Mouse (Mus musculus) hematopoietic stem cell, adult 5-6 weeks (primary cell): ENCODE measurements at regions not wholly inside any gene's neighbourhood (a gene's known extent, or its start where the extent isn't known, plus 50 kb on each side); places are given as distances from the start of the nearest gene placed in this dataset.
"Not testable (repeated sequence)": the region's sequence is repeated elsewhere in the genome, so short reads cannot be mapped to it uniquely, and the experiment has no call there.

Source experiments
- ATAC-seq, 2 experiments: fragments of 125-278 bp in 1 of 2; replicated peaks in 1 of 2; 2 replicates each; pipeline ENCODE4 v1.8.0; 2016 to 2017; ENCODE audit warnings: inconsistent platforms in 2 of 2, mild to moderate bottlenecking in 2 of 2, moderate number of reproducible peaks in 2 of 2, low read depth in 1 of 2, moderate TSS enrichment in 1 of 2; ENCODE audit not compliant: low FRiP score in 2 of 2, poor library complexity in 2 of 2, severe bottlenecking in 2 of 2, insufficient read depth in 1 of 2, low TSS enrichment in 1 of 2

GRCm38 (mm10) chr3:152040751-152041150 lies 125.3 kb downstream of the Gipc2 start:
- no peak for ATAC-seq

DNA sequence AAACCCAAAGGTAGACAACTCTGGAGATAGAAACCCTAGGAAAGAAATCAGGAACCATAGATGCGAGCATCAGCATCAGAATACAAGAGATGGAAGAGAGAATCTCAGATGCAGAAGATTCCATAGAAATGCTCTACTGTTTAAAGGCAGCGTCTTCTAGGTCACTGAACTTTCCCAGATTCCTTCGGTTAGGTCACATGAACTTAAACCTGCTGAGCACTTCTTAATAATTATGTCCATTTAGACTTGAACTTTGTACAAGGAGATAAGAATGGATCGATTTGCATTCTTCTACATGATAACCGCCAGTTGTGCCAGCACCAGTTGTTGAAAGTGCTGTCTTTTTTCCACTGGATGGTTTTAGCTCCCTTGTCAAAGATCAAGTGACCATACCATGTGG lies 129.2 kb downstream of the Gipc2 start:
- not testable (repeated sequence) for ATAC-seq

GRCm38 (mm10) chr3:152035416-152035815 lies 130.6 kb downstream of the Gipc2 start:
- ATAC-seq = no peak

GRCm38 (mm10) chr3:152034686-152035085 lies 131.3 kb downstream of the Gipc2 start:
- no peak for ATAC-seq

- ATAC-seq = no peak
These were observed 131.8 kb downstream of the Gipc2 start for GRCm38 (mm10) chr3:152034221-152034620.

- ATAC-seq = no peak
These were observed 133.2 kb downstream of the Gipc2 start for GRCm38 (mm10) chr3:152032663-152033318.

DNA sequence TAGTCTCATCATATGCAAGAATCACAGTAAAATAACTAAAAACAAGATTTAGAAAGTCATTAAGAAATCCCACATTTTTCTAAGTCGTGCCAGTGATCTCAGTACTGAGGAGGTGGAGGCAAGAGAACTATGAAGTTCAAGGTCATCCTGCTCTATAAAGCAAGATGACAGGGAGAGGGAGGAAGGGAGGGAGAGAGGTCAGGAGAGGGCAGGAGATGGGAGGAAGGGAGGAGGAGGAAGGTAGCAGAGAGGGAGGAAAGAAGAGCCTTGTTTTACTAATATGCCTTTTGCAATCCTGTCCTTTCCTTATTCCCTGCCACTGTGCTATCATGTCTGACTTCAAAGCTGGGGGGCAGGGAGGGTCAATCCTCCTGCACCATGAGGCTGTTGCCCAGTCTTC lies 137.3 kb downstream of the Gipc2 start:
- ATAC-seq = no peak

GRCm38 (mm10) chr3:152026034-152026433 lies 140.0 kb downstream of the Gipc2 start:
- no peak for ATAC-seq

DNA sequence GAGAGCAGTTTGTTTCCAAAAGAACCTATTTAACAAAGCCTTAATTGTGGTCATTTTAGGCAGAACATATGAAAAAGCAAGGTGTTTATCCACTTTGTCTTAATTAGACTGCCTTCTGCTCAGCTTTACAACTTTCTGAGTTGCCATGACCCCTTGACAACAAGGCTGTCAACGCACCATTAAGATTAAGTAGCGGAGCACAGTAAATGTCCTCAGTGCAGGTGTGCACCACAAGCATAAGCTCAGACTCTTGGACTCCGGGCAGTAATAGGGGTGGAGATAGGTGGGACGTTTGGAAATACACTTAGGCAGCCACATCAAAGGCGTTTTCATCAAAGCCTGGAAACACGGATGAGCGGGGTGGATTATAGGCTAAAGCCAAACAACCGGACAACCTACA lies 140.9 kb downstream of the Gipc2 start:
- ATAC-seq = no peak

DNA sequence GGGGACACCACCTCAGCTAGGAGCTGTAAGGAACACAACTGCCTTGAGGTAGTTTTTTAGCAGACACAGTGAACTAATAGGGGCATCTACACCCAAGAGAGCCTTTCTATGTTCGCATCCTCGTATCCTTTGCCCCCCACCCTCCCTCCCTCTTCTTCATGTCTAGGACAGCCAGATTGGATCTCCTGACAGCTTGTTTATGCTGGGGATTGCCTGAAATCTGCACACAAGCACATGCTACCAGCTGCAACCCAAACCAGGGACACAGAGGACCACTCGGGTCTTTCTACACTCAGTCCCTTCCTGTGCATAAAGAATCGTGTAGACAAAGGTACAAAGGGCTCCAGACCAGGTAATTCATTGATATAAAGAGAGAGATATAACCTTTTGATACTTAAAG lies 159.3 kb downstream of the Gipc2 start:
- no peak for ATAC-seq

DNA sequence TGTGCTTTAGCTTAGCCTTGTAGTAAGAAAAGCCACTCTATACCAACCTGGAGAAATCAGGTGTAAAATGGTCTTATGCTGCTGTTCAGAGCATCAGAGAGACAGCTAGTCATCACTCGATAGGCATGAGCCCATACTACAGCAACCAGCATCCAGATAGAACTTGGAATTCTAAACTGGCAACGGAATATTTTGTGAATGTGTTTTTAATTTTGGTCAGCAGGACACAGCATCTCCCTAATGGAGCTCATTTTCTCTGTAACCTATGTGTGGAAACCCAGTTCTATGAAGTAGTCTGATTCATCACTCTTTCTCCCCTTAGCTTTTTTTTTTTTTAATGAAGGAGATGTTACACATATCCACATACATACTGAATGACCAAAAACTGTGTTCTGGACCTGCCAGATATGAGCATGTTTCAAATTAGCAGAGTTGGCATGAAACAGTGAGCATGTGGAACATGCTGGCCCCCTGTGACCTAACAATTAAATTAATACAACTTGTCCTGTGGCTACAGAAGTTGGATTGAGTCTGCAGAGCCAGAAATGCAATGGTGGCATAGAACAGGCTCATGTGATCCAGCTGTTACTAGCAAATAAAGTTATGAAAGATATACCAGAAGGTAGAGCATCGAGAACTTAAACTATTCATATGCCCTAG lies 160.5 kb downstream of the Gipc2 start:
- ATAC-seq = no peak

- ATAC-seq = no peak
These were observed 161.5 kb downstream of the Gipc2 start for GRCm38 (mm10) chr3:152004411-152004955.

DNA sequence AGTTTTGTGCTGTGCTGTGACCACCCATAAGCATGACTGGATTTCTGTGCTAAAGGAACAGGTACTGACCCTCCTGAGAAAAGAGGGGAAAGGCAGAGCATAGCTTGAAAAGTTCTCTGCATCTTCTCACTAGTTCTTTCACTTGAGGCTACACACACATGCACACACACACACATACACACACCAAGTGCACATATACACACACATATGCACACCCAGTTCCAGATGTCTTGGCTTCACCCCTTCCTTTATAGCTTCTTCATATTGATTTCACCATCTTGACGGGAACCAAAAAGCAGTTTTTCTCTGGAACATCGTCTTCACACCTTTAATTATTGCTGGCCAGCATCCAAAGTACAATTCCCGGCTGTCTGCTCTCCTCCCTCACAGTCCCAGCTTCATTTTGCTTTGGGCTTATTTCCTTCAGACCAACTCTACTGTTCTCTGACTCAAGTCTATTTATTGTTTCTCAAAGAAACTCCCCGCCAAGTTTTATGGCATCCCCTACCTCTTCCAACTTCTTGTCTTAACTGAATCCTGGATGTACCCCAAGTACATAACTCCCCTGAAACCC lies 160.2 kb upstream of the Ptgfr start:
- no peak for ATAC-seq

- no peak for ATAC-seq
These were observed 159.7 kb upstream of the Ptgfr start for GRCm38 (mm10) chr3:151997111-151997510.

DNA sequence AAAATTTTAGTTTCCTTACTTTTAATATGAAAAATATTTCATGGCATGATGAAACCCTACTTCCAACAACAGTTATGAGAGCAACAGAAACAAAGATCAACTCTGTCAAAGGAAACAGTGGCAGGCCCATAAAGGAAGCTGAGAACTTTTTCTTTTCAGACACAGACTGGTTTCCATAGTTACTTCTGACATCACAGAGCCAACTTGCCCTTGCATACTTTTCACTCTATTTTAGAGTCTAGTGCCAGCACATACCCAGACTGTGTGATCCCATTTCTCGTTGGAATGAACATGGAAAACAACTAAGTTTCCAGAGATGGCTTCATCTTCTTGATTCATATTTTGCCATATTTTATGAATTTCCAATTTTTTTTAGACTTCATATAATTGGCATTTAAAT lies 150.8 kb upstream of the Ptgfr start:
- no peak for ATAC-seq

DNA sequence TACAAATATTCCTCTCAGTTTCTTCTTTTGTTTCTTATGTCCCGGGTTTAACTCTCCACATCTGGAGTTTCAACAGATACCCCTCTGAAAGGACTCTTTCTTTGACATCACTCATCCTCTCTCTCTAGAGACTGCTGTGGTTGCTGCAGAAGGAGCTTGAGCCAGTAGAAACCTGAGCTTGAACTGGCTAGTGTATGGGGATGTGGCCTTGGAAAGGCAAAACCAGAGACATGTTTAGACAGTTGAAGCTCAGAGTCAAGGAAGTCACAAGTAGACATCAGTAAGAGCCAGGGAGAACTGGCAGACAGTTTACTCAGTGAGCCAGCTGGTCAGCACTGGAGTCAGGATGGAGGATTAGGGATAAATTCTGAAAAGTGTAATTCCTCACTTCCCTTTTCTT lies 140.7 kb upstream of the Ptgfr start:
- no peak for ATAC-seq

GRCm38 (mm10) chr3:151977651-151978050 lies 140.2 kb upstream of the Ptgfr start:
- no peak for ATAC-seq

- ATAC-seq = no peak
These were observed 112.4 kb upstream of the Ptgfr start for GRCm38 (mm10) chr3:151949865-151950264.
